Mouse (Mus musculus) kidney, postnatal 25 days (tissue): ENCODE results near the gene Ren1.

ENCODE experiments used
- DNase-seq, 2 experiments: peaks; one replicate each; pipeline ENCODE4 v3.0.0; 2021; ENCODE audit warnings: mixed read lengths in 2 of 2

Ren1 gene

GRCm38 (mm10) chr1:133346531-133346930 is 3.8 kb upstream of the Ren1 start:
- no peak for DNase-seq

- no peak for DNase-seq
These were observed 3.1 kb upstream of the Ren1 start for GRCm38 (mm10) chr1:133347226-133347625.

- peak; percentile 63 to 82 for DNase-seq
These were observed 2.4 kb upstream of the Ren1 start for GRCm38 (mm10) chr1:133347693-133348520.

- no peak for DNase-seq
These were observed 1.5 kb downstream of the Ren1 start for GRCm38 (mm10) chr1:133351762-133352161.

- peak; percentile 79 to 82 for DNase-seq
These were observed 3.1 kb downstream of the Ren1 start for GRCm38 (mm10) chr1:133353371-133353809.

- peak in 1 of 2 experiments; percentile 28 for DNase-seq
These were observed 5.2 kb downstream of the Ren1 start for GRCm38 (mm10) chr1:133355469-133355868.

- peak in 1 of 2 experiments; percentile 29 for DNase-seq
These were observed 5.6 kb downstream of the Ren1 start for GRCm38 (mm10) chr1:133355912-133356311.

GRCm38 (mm10) chr1:133356330-133356729 is 6.0 kb downstream of the Ren1 start:
- peak in 1 of 2 experiments; percentile 31 for DNase-seq

- DNase-seq, result no peak
These were observed 10.7 kb downstream of the Ren1 start for GRCm38 (mm10) chr1:133361006-133361405.

GRCm38 (mm10) chr1:133362103-133362502 is 11.8 kb downstream of the Ren1 start:
- no peak for DNase-seq

- DNase-seq, result peak; percentile 83 to 92
These were observed 13.1 kb downstream of the Ren1 start, which contains the start of gene Etnk2 for GRCm38 (mm10) chr1:133363276-133364021. Gene Etnk2 (plus strand): TSS chr1:133363572.

GRCm38 (mm10) chr1:133364022-133364630 is 13.8 kb downstream of the Ren1 start:
- no peak for DNase-seq

GRCm38 (mm10) chr1:133364890-133365289 is 14.6 kb downstream of the Ren1 start:
- DNase-seq, result no peak

- DNase-seq, result no peak
These were observed 16.8 kb downstream of the Ren1 start for GRCm38 (mm10) chr1:133366951-133367605.

- DNase-seq, result no peak
These were observed 17.5 kb downstream of the Ren1 start for GRCm38 (mm10) chr1:133367606-133368488.

GRCm38 (mm10) chr1:133368644-133369043 is 18.3 kb downstream of the Ren1 start:
- no peak for DNase-seq

GRCm38 (mm10) chr1:133370352-133370751 is 20.0 kb downstream of the Ren1 start:
- no peak for DNase-seq

GRCm38 (mm10) chr1:133371431-133371830 is 21.1 kb downstream of the Ren1 start:
- no peak for DNase-seq

- DNase-seq, result peak; percentile 24 to 69
These were observed 21.8 kb downstream of the Ren1 start for GRCm38 (mm10) chr1:133372113-133372512.

- peak; percentile 86 to 94 for DNase-seq
These were observed 25.5 kb downstream of the Ren1 start for GRCm38 (mm10) chr1:133375696-133376346.

- no peak for DNase-seq
These were observed 27.2 kb downstream of the Ren1 start for GRCm38 (mm10) chr1:133377547-133377946.
